Mouse (Mus musculus): ENCODE results near the gene Olfr450. TPM values are rescaled to one million over a fixed set of nuclear protein-coding genes. Genes with fewer than 3 reads are reported as not detected.

The Olfr450 gene
- polyA plus RNA-seq (2014; fragmentation: Illumina TruSeq; extraction: RNeasy Lipid Tissue Mini Kit (QIAGEN cat#74804); ENCODE audit: low read depth, low replicate concordance): not detected

GRCm38 (mm10) chr6:42811639-42812038 is at the start of gene Olfr450:
Olfr450 (plus strand) TSS chr6:42811939.

GRCm38 (mm10) chr6:42784793-42785192 is 26.9 kb upstream of the Olfr450 start, which contains the start of gene Olfr452:
Olfr452 (plus strand) TSS chr6:42785093.

DNA sequence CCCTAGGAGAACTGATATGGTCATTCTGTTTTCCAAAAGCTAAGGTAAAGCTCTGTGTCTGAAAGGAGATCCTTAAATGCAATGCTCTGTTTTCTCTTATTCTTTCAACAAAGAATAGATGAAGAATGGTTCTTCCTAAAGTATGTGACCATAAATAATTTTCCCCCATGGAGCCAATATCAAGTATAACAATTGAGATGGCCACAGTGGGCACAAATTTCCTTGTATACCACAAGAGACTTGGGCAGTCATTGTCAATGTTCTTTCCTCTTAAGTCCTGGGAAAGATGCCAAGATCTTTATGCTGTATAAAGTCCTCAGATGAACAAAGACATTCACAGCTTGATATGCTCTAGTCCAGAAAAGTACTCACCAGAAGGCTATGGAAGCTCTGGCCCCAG is 22.3 kb downstream of the Olfr450 start, which contains the start of gene Olfr449:
Olfr449 (plus strand) TSS at position 301 of the 400 bp plus-strand sequence.

Other genes starting within 250 kb of the Olfr450 start
- not detected for gene Tcaf3, start 214.2 kb upstream of the Olfr450 start, polyA plus RNA-seq (2014; fragmentation: Illumina TruSeq; extraction: RNeasy Lipid Tissue Mini Kit (QIAGEN cat#74804); ENCODE audit: low read depth, low replicate concordance)
- 5.6 TPM for gene Tcaf2, start 166.7 kb upstream of the Olfr450 start, polyA plus RNA-seq (2014; fragmentation: Illumina TruSeq; extraction: RNeasy Lipid Tissue Mini Kit (QIAGEN cat#74804); ENCODE audit: low read depth, low replicate concordance)
- gene Tcaf1, start 101.9 kb upstream of the Olfr450 start, polyA plus RNA-seq (2014; fragmentation: Illumina TruSeq; extraction: RNeasy Lipid Tissue Mini Kit (QIAGEN cat#74804); ENCODE audit: low read depth, low replicate concordance): 35.3 TPM
- not detected for gene Olfr453, start 72.6 kb upstream of the Olfr450 start, polyA plus RNA-seq (2014; fragmentation: Illumina TruSeq; extraction: RNeasy Lipid Tissue Mini Kit (QIAGEN cat#74804); ENCODE audit: low read depth, low replicate concordance)
- not detected for gene Olfr38, start 55.5 kb upstream of the Olfr450 start, polyA plus RNA-seq (2014; fragmentation: Illumina TruSeq; extraction: RNeasy Lipid Tissue Mini Kit (QIAGEN cat#74804); ENCODE audit: low read depth, low replicate concordance)
- gene Olfr452, start 26.8 kb upstream of the Olfr450 start, polyA plus RNA-seq (2014; fragmentation: Illumina TruSeq; extraction: RNeasy Lipid Tissue Mini Kit (QIAGEN cat#74804); ENCODE audit: low read depth, low replicate concordance): not detected
- not detected for gene Olfr449, start 22.4 kb downstream of the Olfr450 start, polyA plus RNA-seq (2014; fragmentation: Illumina TruSeq; extraction: RNeasy Lipid Tissue Mini Kit (QIAGEN cat#74804); ENCODE audit: low read depth, low replicate concordance)
- not detected for gene Olfr448, start 78.5 kb downstream of the Olfr450 start, polyA plus RNA-seq (2014; fragmentation: Illumina TruSeq; extraction: RNeasy Lipid Tissue Mini Kit (QIAGEN cat#74804); ENCODE audit: low read depth, low replicate concordance)
- gene Olfr447, start 96.9 kb downstream of the Olfr450 start, polyA plus RNA-seq (2014; fragmentation: Illumina TruSeq; extraction: RNeasy Lipid Tissue Mini Kit (QIAGEN cat#74804); ENCODE audit: low read depth, low replicate concordance): not detected
- not detected for gene Olfr446, start 109.4 kb downstream of the Olfr450 start, polyA plus RNA-seq (2014; fragmentation: Illumina TruSeq; extraction: RNeasy Lipid Tissue Mini Kit (QIAGEN cat#74804); ENCODE audit: low read depth, low replicate concordance)
- not detected for gene Olfr444, start 137.1 kb downstream of the Olfr450 start, polyA plus RNA-seq (2014; fragmentation: Illumina TruSeq; extraction: RNeasy Lipid Tissue Mini Kit (QIAGEN cat#74804); ENCODE audit: low read depth, low replicate concordance)